Mouse (Mus musculus) thymus, postnatal 4 days (tissue): ENCODE measurements around the gene Gcsam.

Source experiments
- DNase-seq: peaks from one replicate; pipeline ENCODE4 v3.0.0; 2021

Gcsam gene

GRCm38 (mm10) chr16:45653009-45653933, 43.1 kb downstream of the Gcsam start:
- DNase-seq, result peak; percentile 27

GRCm38 (mm10) chr16:45653934-45654332, 43.8 kb downstream of the Gcsam start, which contains the start of gene BC016579:
Gene BC016579 (minus strand): TSS chr16:45654068.
- peak; percentile 47 for DNase-seq

GRCm38 (mm10) chr16:45654465-45654864, 44.3 kb downstream of the Gcsam start:
- DNase-seq, result no peak

GRCm38 (mm10) chr16:45657574-45658159, 47.5 kb downstream of the Gcsam start:
- no peak for DNase-seq

GRCm38 (mm10) chr16:45658248-45658647, 48.1 kb downstream of the Gcsam start:
- DNase-seq, result no peak

- no peak for DNase-seq
Observed at GRCm38 (mm10) chr16:45659596-45659995, 49.4 kb downstream of the Gcsam start.

- no peak for DNase-seq
Observed at GRCm38 (mm10) chr16:45662381-45662780, 52.2 kb downstream of the Gcsam start.

- no peak for DNase-seq
Observed at GRCm38 (mm10) chr16:45666136-45666535, 56.0 kb downstream of the Gcsam start.

GRCm38 (mm10) chr16:45668178-45668577, 58.0 kb downstream of the Gcsam start:
- no peak for DNase-seq

- no peak for DNase-seq
Observed at GRCm38 (mm10) chr16:45670005-45670404, 59.8 kb downstream of the Gcsam start.
